Mouse (Mus musculus) telencephalon, adult 2 months (tissue): Measurements from ENCODE around the gene Smarca1.

Source experiments
- DNase-seq: peaks from one replicate; pipeline ENCODE4 v3.0.0-alpha.2; 2011; ENCODE audit warnings: low read depth, low spot score

The Smarca1 gene

GRCm38 (mm10) chrX:47764440-47764839 is 128.3 kb downstream of the Smarca1 start:
- DNase-seq, result no peak

- no peak for DNase-seq
These were observed 132.6 kb downstream of the Smarca1 start for GRCm38 (mm10) chrX:47760212-47760611.
